Mouse (Mus musculus) olfactory bulb, adult 2 months (tissue): ENCODE measurements around the gene Tyk2.

Experiments used
- CTCF ChIP-seq: fragments of 200-500 bp; IDR thresholded peaks from 2 replicates; pipeline ENCODE4 v1.5.1; 2012; ENCODE audit warnings: low read depth, mild to moderate bottlenecking, low read length, moderate library complexity; ENCODE audit not compliant: insufficient read depth
- POLR2A ChIP-seq: fragments of 200-500 bp; IDR thresholded peaks from 2 replicates; pipeline ENCODE4 v1.6.1; 2012; ENCODE audit warnings: mild to moderate bottlenecking, low read depth, low read length, moderate library complexity; ENCODE audit not compliant: insufficient read depth

- TF ChIP-seq POLR2A (no peak), CTCF (no peak)
These were observed 16.9 kb downstream of the Tyk2 start for GRCm38 (mm10) chr9:21114190-21114589.
